Mouse (Mus musculus): ENCODE measurements around the gene Exoc3l4.

DNA sequence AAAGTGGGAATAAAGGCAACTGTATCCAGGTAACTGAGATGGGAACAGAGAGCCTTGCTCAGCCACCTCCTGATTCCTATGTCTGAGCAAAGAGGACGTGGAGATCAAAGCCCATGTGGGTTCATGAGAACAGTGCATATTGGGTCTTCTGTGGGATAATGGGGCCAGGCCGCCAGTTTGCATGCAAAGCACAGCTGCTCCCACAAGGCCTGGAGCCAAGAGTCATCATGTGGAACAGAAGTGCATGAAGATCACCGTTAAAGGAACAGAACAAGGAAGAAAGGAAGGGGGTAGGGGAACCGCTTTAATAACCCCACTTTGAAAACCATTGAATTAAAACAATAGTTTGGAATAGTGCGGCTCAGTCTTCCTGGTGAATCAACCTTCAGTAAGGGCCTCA, 56.1 kb downstream of the Exoc3l4 start:
- TF ChIP-seq CTCF (IDR thresholded peaks at IDR 0.05; ENCODE audit: insufficient read depth, low read length), result no peak
- no peak for TF ChIP-seq POLR2A (IDR thresholded peaks at IDR 0.05; ENCODE audit: borderline replicate concordance, extremely low read depth, low read depth, low read length)

Measured in lung, adult 2 months (tissue).